Mouse (Mus musculus): ENCODE measurements around the gene Nup107. TPM values are rescaled to one million over a fixed set of nuclear protein-coding genes. Genes with fewer than 3 reads are reported as not detected.
"Not testable (repeated sequence)": the region's sequence is repeated elsewhere in the genome, so short reads cannot be mapped to it uniquely, and the experiment has no call there.

Gene Nup107
- total RNA-seq, 2 experiments from 2014 or later = 9.1 to 11.0 TPM

- no peak for DNase-seq (ENCODE audit: low spot score in 2 of 2)
Observed at GRCm38 (mm10) chr10:117725671-117726070, 66.8 kb downstream of the Nup107 start.

DNA sequence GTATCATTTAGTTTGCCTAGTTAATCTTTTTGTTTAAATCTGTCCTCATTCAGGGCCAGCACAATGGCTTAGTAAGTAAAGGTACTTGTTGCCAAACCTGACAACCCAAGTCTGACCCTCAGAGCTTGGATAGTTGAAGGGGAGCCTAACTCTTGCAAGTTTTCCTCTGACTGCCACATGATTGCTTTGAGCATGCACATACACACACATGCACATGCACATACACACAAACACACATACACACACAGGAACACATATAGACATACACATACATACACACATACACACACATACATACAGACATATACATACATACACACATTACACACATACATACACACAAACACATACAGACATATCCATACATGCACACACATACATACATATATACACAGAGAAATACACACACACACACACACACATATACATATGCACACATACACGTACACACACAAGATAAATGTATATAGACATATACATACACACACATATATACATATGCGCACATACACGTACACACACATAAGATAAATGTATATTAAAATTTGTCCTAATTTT, 67.6 kb downstream of the Nup107 start:
- no peak for DNase-seq (ENCODE audit: low spot score in 2 of 2)

DNA sequence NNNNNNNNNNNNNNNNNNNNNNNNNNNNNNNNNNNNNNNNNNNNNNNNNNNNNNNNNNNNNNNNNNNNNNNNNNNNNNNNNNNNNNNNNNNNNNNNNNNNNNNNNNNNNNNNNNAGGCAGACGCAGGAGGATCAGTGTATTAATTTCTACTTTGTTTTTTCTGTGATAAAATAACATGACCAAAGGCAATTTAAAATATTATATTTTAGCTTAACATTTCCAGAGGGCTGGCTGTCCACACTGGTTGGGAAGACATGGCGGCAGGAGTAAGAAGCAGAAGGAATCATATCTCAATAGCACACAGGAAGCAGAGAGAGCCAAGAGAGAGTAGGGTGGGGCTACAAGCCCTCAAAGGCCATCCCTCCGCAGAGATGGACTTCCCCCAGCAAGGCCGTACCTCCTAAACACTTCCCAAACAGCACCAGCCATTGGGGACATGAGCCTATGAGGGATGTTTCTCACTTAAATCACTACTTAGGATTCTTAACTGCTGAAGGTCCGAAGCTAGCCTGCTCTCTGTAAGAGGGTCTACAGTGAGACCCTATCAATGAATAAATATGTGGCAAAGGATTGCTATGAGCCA, 68.3 kb downstream of the Nup107 start:
- DNase-seq (ENCODE audit: low spot score in 2 of 2) = no peak

- DNase-seq (ENCODE audit: low spot score in 2 of 2) = peak; percentile 56
Observed at GRCm38 (mm10) chr10:117718161-117719119, 74.1 kb downstream of the Nup107 start.

GRCm38 (mm10) chr10:117717583-117717982, 74.9 kb downstream of the Nup107 start:
- peak in 1 of 2 experiments; percentile 43 for DNase-seq (ENCODE audit: low spot score in 2 of 2)

DNA sequence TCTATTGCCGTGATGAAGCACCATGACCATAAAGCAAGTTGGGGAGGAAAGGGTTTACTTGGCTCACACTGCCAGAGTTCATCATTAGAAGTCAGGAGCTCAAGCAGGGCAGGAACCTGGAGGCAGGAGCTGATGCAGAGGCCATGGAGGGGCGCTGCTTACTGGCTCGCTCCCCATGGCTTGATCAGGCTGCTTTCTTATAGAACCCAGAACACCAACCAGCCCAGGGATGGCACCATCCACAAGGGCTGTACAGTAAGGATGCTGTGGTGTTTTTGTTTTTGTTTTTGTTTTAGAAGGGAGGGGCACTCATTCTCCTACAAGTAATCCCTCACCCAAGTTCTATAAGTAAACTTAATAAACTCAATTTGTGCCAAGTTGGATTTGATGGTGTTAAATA, 75.8 kb downstream of the Nup107 start:
- no peak for DNase-seq (ENCODE audit: low spot score in 2 of 2)

GRCm38 (mm10) chr10:117715654-117716053, 76.9 kb downstream of the Nup107 start:
- not testable (repeated sequence) for DNase-seq (ENCODE audit: low spot score in 2 of 2)

- no peak for DNase-seq (ENCODE audit: low spot score in 2 of 2)
Observed at GRCm38 (mm10) chr10:117714928-117715500, 77.5 kb downstream of the Nup107 start.

DNA sequence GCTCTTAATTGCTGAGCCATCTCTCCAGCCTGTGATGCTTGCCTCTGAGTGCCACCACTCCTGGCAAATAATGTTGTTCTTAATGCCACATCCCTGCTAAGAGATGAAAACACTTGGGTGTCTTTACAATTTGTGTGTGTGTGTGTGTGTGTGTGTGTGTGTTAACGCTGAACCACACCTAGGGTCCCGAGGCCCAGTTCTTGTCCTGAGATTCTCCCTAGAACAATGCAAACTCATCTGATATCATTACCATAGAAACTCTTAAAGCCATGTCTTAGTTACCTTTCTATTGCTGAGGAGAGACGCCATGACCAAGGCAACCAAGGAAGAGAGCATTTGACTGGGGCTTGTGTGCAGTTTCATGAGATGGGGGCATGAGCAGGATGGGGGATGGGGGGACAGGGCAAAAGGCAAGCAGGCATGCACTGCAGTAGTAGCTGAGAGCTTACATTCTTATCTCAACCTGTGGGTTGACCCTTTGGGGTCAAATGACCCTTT, 78.4 kb downstream of the Nup107 start:
- DNase-seq (ENCODE audit: low spot score in 2 of 2) = no peak

- no peak for DNase-seq (ENCODE audit: low spot score in 2 of 2)
Observed at GRCm38 (mm10) chr10:117713466-117713865, 79.0 kb downstream of the Nup107 start.

DNA sequence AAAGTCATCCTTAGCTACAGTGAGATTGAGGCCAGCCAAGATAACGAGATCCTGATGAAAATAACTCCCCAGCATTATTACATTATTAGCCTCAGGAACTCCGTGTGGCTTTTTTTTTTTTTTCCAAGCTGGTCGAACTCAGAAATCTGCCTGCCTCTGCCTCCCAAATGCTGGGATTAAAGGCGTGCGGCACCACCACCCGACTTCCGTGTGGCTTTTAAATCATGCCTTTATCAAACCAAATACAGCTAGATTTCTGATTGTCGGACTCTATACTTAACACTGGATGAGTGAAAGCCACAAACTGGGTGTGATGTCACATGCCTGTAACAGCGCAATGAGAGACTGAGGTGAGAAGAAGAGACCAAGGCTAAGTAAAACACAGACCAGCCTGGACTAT, 79.6 kb downstream of the Nup107 start:
- DNase-seq (ENCODE audit: low spot score in 2 of 2) = no peak

GRCm38 (mm10) chr10:117712191-117712754, 80.2 kb downstream of the Nup107 start:
- no peak for DNase-seq (ENCODE audit: low spot score in 2 of 2)

DNA sequence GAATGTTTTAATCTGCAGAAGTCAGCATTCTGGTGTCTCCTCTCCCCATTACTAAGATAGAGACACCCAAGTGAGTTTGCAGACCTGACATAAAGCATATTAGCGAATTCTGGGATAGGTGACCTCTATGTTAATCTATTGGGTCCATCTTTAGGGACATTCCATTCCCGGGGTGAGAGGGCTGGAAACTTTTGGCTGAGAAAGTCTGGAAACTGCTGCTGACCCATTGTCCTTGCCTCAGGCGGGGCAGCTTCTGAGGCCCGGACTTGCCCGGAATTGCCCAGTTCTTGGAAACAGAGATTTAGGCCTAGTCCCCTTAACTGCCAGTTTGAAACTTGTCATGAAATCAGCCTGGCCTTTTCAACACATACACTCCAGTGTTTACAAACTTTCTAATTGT, 81.1 kb downstream of the Nup107 start:
- DNase-seq (ENCODE audit: low spot score in 2 of 2) = no peak

- peak; percentile 99 for DNase-seq (ENCODE audit: low spot score in 2 of 2)
Observed at GRCm38 (mm10) chr10:117710604-117711141, 81.8 kb downstream of the Nup107 start, which contains the start of gene Mdm2. Gene Mdm2 (minus strand): TSS chr10:117710758.

DNA sequence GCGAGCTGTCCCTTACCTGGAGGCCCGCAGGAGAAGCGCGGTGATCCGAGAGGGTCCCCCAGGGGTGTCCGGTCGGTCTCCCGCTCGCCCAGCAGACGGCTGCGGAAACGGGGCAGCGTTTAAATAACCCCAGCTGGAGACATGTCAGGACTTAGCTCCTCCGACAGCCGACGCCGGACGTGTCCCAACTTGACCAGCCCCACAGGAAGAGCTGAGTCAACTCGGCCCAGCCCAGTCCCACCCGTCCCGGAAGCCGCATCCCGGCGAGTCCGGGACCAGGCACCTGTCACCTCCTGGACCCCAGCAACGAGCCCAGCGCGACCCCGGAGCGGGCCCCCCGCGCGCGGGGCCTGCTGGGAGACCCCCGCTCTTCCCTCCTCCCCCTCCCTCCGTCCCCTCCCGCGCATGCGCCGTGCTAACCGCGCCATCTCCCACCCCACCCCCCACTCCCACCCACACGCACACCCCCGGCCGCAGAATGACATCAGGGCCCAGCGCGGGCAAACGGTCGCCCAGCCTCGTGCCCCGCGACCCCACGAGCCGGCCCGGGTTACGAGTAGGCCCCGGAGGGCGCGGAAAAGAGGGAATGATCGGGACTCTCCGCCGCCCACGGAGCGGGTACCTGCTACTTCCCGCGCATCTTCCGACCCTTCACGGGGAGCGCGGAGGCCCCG, 82.4 kb downstream of the Nup107 start:
- peak; percentile 75 to 78 for DNase-seq (ENCODE audit: low spot score in 2 of 2)

- DNase-seq (ENCODE audit: low spot score in 2 of 2) = no peak
Observed at GRCm38 (mm10) chr10:117709326-117709830, 83.1 kb downstream of the Nup107 start.

DNA sequence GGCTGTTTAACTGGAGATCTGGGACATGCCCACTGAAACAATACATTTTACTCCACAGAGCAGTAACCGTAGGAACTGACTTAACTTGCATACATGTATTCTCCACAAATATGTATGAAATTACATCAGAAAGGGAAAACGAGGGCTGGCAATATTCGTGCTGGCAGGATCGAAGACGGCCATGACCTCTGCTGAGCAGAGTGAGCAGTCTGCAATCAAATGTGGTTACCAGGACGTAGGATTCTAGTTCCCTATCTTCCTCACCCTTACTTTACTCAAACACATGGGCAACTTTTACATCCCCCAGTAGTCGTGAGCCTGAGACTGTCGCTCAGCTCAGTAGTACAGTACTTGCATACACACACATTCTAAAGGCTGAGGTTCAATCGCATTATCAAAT, 83.6 kb downstream of the Nup107 start:
- DNase-seq (ENCODE audit: low spot score in 2 of 2) = no peak

DNA sequence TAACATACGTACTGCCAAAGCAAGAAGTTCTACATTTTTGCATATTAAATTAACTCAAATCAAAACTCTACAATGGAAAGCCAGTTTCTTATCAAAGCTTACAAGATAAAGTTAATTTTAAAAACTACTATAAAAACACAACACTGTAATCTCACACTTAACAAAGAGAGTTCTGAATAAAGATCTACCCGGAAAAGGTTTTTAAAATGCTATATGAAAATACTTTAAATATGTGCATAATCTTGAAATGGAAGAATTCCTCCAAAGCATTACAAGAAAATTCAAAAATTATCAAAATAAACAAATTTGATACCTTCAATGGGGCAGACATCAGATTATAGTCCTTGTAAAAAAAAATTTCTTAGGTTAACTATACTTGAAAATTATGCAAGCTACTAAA, 84.1 kb downstream of the Nup107 start:
- DNase-seq (ENCODE audit: low spot score in 2 of 2) = no peak

GRCm38 (mm10) chr10:117707114-117707838, 85.2 kb downstream of the Nup107 start:
- no peak for DNase-seq (ENCODE audit: low spot score in 2 of 2)
